9 mouse cellular contexts compared by ENCODE assay signal in genomic region chr17:26124560-26124959, GRCm38 (mm10). TPM values are rescaled to one million over a fixed set of nuclear protein-coding genes. Genes with fewer than 3 reads are reported as not detected.
A peak's percentile ranks its signal among the peaks of the same experiment; 100 is the strongest.
DNase-seq lines count a peak whose midpoint lies in the region; ATAC-seq and TF ChIP-seq lines count a peak whose summit lies in the region.
"Had no signal": no experiment of that assay in that cellular context is flagged by ENCODE, and none has a peak within 500 bp of the region (broad histone marks: within the 10 kb centered on the region; RNA-seq: fewer than 3 reads in every experiment).

No protein-coding gene starts in this region.

- TF ChIP-seq CTCF in spleen, adult 2 months (IDR thresholded peaks at IDR 0.05; ENCODE audit: extremely low read depth, insufficient read depth, insufficient read length, insufficient replicate concordance) = no peak

- peak overlapping the region; percentile 88 for H3K9ac ChIP-seq in liver, embryonic 13.5 days

- TF ChIP-seq POLR2A in spleen, adult 2 months (IDR thresholded peaks at IDR 0.05; ENCODE audit: low read depth, low read length) = no peak

- peak; percentile 3 to 11 for DNase-seq in cerebellum, postnatal 25 days
- no peak for DNase-seq in cerebellum, adult 11 months
- DNase-seq in spleen, adult 2 months (ENCODE audit: low read depth in 1 of 2, low spot score in 2 of 2) = no peak
- DNase-seq in spleen, postnatal 14 days (ENCODE audit: low spot score in 2 of 2) = no peak
- no peak for DNase-seq in liver, embryonic 13.5 days
- no peak for DNase-seq in testis, postnatal 10 days (ENCODE audit: low spot score)
- DNase-seq in ovary, postnatal 36 days (ENCODE audit: low spot score) = no peak
- DNase-seq: layer of hippocampus, postnatal 36 days had no signal

- peak overlapping the region; percentile 92 for H3K4me2 ChIP-seq in liver, embryonic 13.5 days

- no peak for ATAC-seq in liver, embryonic 13.5 days (ENCODE audit: low read depth)
- no peak for ATAC-seq in cerebellum, adult (ENCODE audit: insufficient number of reproducible peaks, low FRiP score, low TSS enrichment)

- 85% methylated on average over 7 of the region's 7 CpGs for WGBS in spleen, adult 2 months
- whole genome bisulfite sequencing in liver, embryonic 13.5 days (ENCODE audit: insufficient replicate concordance) = 70% methylated on average over 7 of the region's 7 CpGs

- peaks cover 8% of the 10 kb centered on the region; the same call in 1 of the 2 replicates for H3K4me1 ChIP-seq in spleen, adult 2 months (ENCODE audit: control insufficient read depth, insufficient read depth, insufficient read length)
- peaks cover 40% of the 10 kb centered on the region for H3K4me1 ChIP-seq in liver, embryonic 13.5 days (replicated peaks)

- 0 out of 2 replicates have a peak overlapping the region, but pooled peaks have one; percentile 89 for H3K4me3 ChIP-seq in spleen, adult 2 months (ENCODE audit: extremely low read depth, insufficient read depth, insufficient read length)
- peak overlapping the region; percentile 90 for H3K4me3 ChIP-seq in liver, embryonic 13.5 days (replicated peaks)

- H3K27ac ChIP-seq in spleen, adult 2 months (ENCODE audit: insufficient read depth, low read length) = no peak overlapping the region
- peak overlapping the region; percentile 74 for H3K27ac ChIP-seq in liver, embryonic 13.5 days

- no peaks in the 10 kb centered on the region for H3K9me3 ChIP-seq in liver, embryonic 13.5 days (replicated peaks)

- peaks cover 9% of the 10 kb centered on the region for H3K36me3 ChIP-seq in spleen, adult 2 months (ENCODE audit: control insufficient read depth, insufficient read depth, low read length)
- H3K36me3 ChIP-seq in liver, embryonic 13.5 days = peaks cover 47% of the 10 kb centered on the region

- H3K27me3 ChIP-seq in spleen, adult 2 months (ENCODE audit: control insufficient read depth, insufficient read depth, low read length) = no peaks in the 10 kb centered on the region
- peaks cover 2% of the 10 kb centered on the region; the same call in 1 of the 2 replicates for H3K27me3 ChIP-seq in liver, embryonic 13.5 days

RNA-seq across cellular contexts. Expression of gene Mrpl28, which starts 1.3 kb away (rescaled TPM):
- polyA plus RNA-seq in spleen, adult 2 months (2012; rRNA removed) = 39.5 and 49.5 TPM in 2 replicates
- 148 and 156 TPM in 2 replicates for polyA plus RNA-seq in liver, embryonic 13.5 days (2015; fragmentation: Nextera tagmentation; extraction: Ambion mirVana)

RNA-seq across cellular contexts. Expression of gene Tmem8, which starts 11.5 kb away (rescaled TPM):
- polyA plus RNA-seq in spleen, adult 2 months (2012; rRNA removed) = 44.9 and 58.3 TPM in 2 replicates
- polyA plus RNA-seq in liver, embryonic 13.5 days (2015; fragmentation: Nextera tagmentation; extraction: Ambion mirVana) = 1.3 and 1.7 TPM in 2 replicates

RNA-seq across cellular contexts. Expression of gene Axin1, which starts 13.9 kb away (rescaled TPM):
- polyA plus RNA-seq in spleen, adult 2 months (2012; rRNA removed) = 18.6 and 18.9 TPM in 2 replicates
- 2.9 and 3.7 TPM in 2 replicates for polyA plus RNA-seq in liver, embryonic 13.5 days (2015; fragmentation: Nextera tagmentation; extraction: Ambion mirVana)

RNA-seq across cellular contexts. Expression of gene Nme4, which starts 29.2 kb away (rescaled TPM):
- polyA plus RNA-seq in spleen, adult 2 months (2012; rRNA removed) = 13.7 and 17.7 TPM in 2 replicates
- 56.2 and 58.8 TPM in 2 replicates for polyA plus RNA-seq in liver, embryonic 13.5 days (2015; fragmentation: Nextera tagmentation; extraction: Ambion mirVana)

RNA-seq across cellular contexts. Expression of gene Decr2, which starts 34.4 kb away (rescaled TPM):
- polyA plus RNA-seq in spleen, adult 2 months (2012; rRNA removed) = 5.7 and 5.8 TPM in 2 replicates
- polyA plus RNA-seq in liver, embryonic 13.5 days (2015; fragmentation: Nextera tagmentation; extraction: Ambion mirVana) = 11.1 and 13.8 TPM in 2 replicates

Comparison
In these comparisons a context has a peak if more than half of its experiments do, and no peak if none do; other contexts are left out.
1. DNase-seq: peak in cerebellum, postnatal 25 days (2 of 2); none in cerebellum, adult 11 months (single experiment), spleen, adult 2 months (0 of 2), spleen, postnatal 14 days (0 of 2), liver, embryonic 13.5 days (single experiment), testis, postnatal 10 days (single experiment) and ovary, postnatal 36 days (single experiment).
2. RNA of gene Tmem8, which starts 11.5 kb away (polyA plus RNA-seq): 44.9 to 58.3 TPM in spleen, adult 2 months; 1.3 to 1.7 TPM in liver, embryonic 13.5 days; every median in the first group is over 10 times any median in the second.